16 mouse cellular contexts compared by ENCODE assay signal in genomic region chr9:63229124-63229523, GRCm38 (mm10).
DNase-seq lines count a peak whose midpoint lies in the region; ATAC-seq lines count a peak whose summit lies in the region.
"Had no signal": no experiment of that assay in that cellular context is flagged by ENCODE, and none has a peak within 500 bp of the region (broad histone marks: within the 10 kb centered on the region; RNA-seq: fewer than 3 reads in every experiment).

No protein-coding gene starts in this region.

- H3K9ac ChIP-seq in forebrain, embryonic 11.5 days (ENCODE audit: low read length): no peak overlapping the region
- H3K9ac ChIP-seq in midbrain, embryonic 11.5 days (ENCODE audit: low read length): no peak overlapping the region
- H3K9ac ChIP-seq: heart, embryonic 15.5 days; hindbrain, embryonic 15.5 days had no signal

- H3K9me3 ChIP-seq in forebrain, embryonic 11.5 days (ENCODE audit: control insufficient read depth, low read length): no peaks in the 10 kb centered on the region
- no peaks in the 10 kb centered on the region for H3K9me3 ChIP-seq in forebrain, embryonic 10.5 days
- H3K9me3 ChIP-seq in limb, embryonic 10.5 days (replicated peaks): no peaks in the 10 kb centered on the region
- no peaks in the 10 kb centered on the region for H3K9me3 ChIP-seq in midbrain, embryonic 11.5 days (ENCODE audit: control insufficient read depth, low read length)
- H3K9me3 ChIP-seq: heart, embryonic 15.5 days; hindbrain, embryonic 15.5 days; megakaryocyte, embryonic 14.5 days had no signal

- H3K4me2 ChIP-seq in forebrain, embryonic 11.5 days (ENCODE audit: low read depth, low read length, severe bottlenecking): no peak overlapping the region
- no peak overlapping the region for H3K4me2 ChIP-seq in midbrain, embryonic 11.5 days
- H3K4me2 ChIP-seq: heart, embryonic 15.5 days; hindbrain, embryonic 15.5 days had no signal

- DNase-seq in forebrain, embryonic 11.5 days (ENCODE audit: low spot score): peak; percentile 37
- no peak for DNase-seq in forebrain, embryonic 10.5 days (ENCODE audit: extremely low spot score, low spot score)
- DNase-seq in kidney, adult 11 months: peak; percentile 9
- DNase-seq in kidney, postnatal 25 days: no peak
- peak; percentile 24 for DNase-seq in urinary bladder, postnatal 14 days (ENCODE audit: low spot score)
- DNase-seq in urinary bladder, postnatal 4 days (ENCODE audit: low spot score in 2 of 2): no peak
- DNase-seq in limb, embryonic 10.5 days (ENCODE audit: low spot score): no peak
- DNase-seq in midbrain, embryonic 11.5 days (ENCODE audit: low spot score, missing footprints): no peak
- DNase-seq: cerebellum, postnatal 14 days; embryo, embryonic 11 days; gastrocnemius, postnatal 14 days; thymus, postnatal 4 days had no signal

- no peaks in the 10 kb centered on the region for H3K27me3 ChIP-seq in forebrain, embryonic 11.5 days (ENCODE audit: control insufficient read depth, insufficient read depth, low read length)
- no peaks in the 10 kb centered on the region for H3K27me3 ChIP-seq in forebrain, embryonic 10.5 days (ENCODE audit: poor library complexity, severe bottlenecking)
- H3K27me3 ChIP-seq in limb, embryonic 10.5 days (ENCODE audit: low read depth, poor library complexity, severe bottlenecking): no peaks in the 10 kb centered on the region
- no peaks in the 10 kb centered on the region for H3K27me3 ChIP-seq in midbrain, embryonic 11.5 days (ENCODE audit: control insufficient read depth, insufficient read depth, low read length)
- H3K27me3 ChIP-seq: heart, embryonic 15.5 days; hindbrain, embryonic 15.5 days; megakaryocyte, embryonic 14.5 days had no signal

- H3K27ac ChIP-seq in forebrain, embryonic 11.5 days (ENCODE audit: low read depth, low read length): no peak overlapping the region
- no peak overlapping the region for H3K27ac ChIP-seq in forebrain, embryonic 10.5 days
- H3K27ac ChIP-seq in limb, embryonic 10.5 days: no peak overlapping the region
- H3K27ac ChIP-seq in midbrain, embryonic 11.5 days (ENCODE audit: low read depth, low read length): no peak overlapping the region
- H3K27ac ChIP-seq: heart, embryonic 15.5 days; hindbrain, embryonic 15.5 days had no signal

- no peak overlapping the region for H3K4me3 ChIP-seq in forebrain, embryonic 11.5 days (ENCODE audit: low read depth, low read length)
- no peak overlapping the region for H3K4me3 ChIP-seq in forebrain, embryonic 10.5 days
- no peak overlapping the region for H3K4me3 ChIP-seq in limb, embryonic 10.5 days
- H3K4me3 ChIP-seq in midbrain, embryonic 11.5 days (ENCODE audit: low read depth, low read length): no peak overlapping the region
- H3K4me3 ChIP-seq: heart, embryonic 15.5 days; hindbrain, embryonic 15.5 days; megakaryocyte, embryonic 14.5 days had no signal

- H3K36me3 ChIP-seq in forebrain, embryonic 11.5 days (ENCODE audit: control insufficient read depth, insufficient read depth, low read length): no peaks in the 10 kb centered on the region
- peaks cover 6% of the 10 kb centered on the region; the same call in 1 of the 2 replicates for H3K36me3 ChIP-seq in forebrain, embryonic 10.5 days (replicated peaks)
- peaks cover 10% of the 10 kb centered on the region; the same call in 1 of the 2 replicates for H3K36me3 ChIP-seq in limb, embryonic 10.5 days
- H3K36me3 ChIP-seq in midbrain, embryonic 11.5 days (ENCODE audit: control insufficient read depth, insufficient read depth, low read length): no peaks in the 10 kb centered on the region; the same call in 1 of the 2 replicates
- H3K36me3 ChIP-seq: heart, embryonic 15.5 days; hindbrain, embryonic 15.5 days had no signal

- 93% methylated on average over 4 of the region's 4 CpGs for WGBS in forebrain, embryonic 11.5 days
- WGBS in forebrain, embryonic 10.5 days: 84% methylated on average over 4 of the region's 4 CpGs
- WGBS in limb, embryonic 10.5 days: 78% methylated on average over 4 of the region's 4 CpGs
- 84% methylated on average over 4 of the region's 4 CpGs for WGBS in midbrain, embryonic 11.5 days

- no peaks in the 10 kb centered on the region; the same call in 1 of the 2 replicates for H3K4me1 ChIP-seq in forebrain, embryonic 11.5 days (replicated peaks; ENCODE audit: control insufficient read depth, insufficient read depth, low read length)
- H3K4me1 ChIP-seq in forebrain, embryonic 10.5 days: peaks cover 23% of the 10 kb centered on the region
- H3K4me1 ChIP-seq in limb, embryonic 10.5 days: peaks cover 16% of the 10 kb centered on the region
- H3K4me1 ChIP-seq in midbrain, embryonic 11.5 days (ENCODE audit: control insufficient read depth, insufficient read depth, low read length): peaks cover 2% of the 10 kb centered on the region

- no peak for ATAC-seq in forebrain, embryonic 11.5 days (replicated peaks; ENCODE audit: low FRiP score)
- no peak for ATAC-seq in midbrain, embryonic 11.5 days (ENCODE audit: low FRiP score)
- ATAC-seq: intestine, embryonic 16.5 days had no signal

Comparison
In these comparisons a context has a peak if more than half of its experiments do, and no peak if none do; other contexts are left out.
1. DNase-seq: peak in forebrain, embryonic 11.5 days (single experiment), kidney, adult 11 months (single experiment) and urinary bladder, postnatal 14 days (single experiment); none in forebrain, embryonic 10.5 days (single experiment), kidney, postnatal 25 days (0 of 2), urinary bladder, postnatal 4 days (0 of 2), limb, embryonic 10.5 days (single experiment) and midbrain, embryonic 11.5 days (single experiment).